Mouse (Mus musculus): ENCODE measurements around the gene Myh9. TPM values are rescaled to one million over a fixed set of nuclear protein-coding genes. Genes with fewer than 3 reads are reported as not detected.

The Myh9 gene
- total RNA-seq, 2 experiments from 2014 or later: 222 to 260 TPM

- DNase-seq: no peak
Observed at GRCm38 (mm10) chr15:77828242-77828641, 13.7 kb downstream of the Myh9 start.

DNA sequence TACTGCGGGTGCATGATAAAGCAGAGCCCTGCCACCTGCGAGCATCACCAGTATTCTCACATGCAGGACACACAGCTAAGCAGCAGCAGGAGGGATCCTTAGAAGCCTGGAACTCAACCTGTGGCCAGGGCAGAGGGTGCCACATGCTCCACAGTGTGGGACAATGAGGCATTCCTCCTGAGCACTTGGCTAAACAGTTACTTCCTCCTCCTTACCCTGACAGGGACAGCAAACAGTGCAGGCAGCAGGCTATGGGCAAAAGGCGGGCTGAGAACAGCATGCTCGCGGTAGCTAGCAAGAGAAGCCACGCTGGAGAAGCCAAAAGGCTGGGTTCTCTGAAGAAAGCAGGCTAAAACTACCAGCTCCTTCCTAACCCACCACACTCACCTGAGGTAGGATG lies 14.2 kb downstream of the Myh9 start:
- no peak for DNase-seq

DNA sequence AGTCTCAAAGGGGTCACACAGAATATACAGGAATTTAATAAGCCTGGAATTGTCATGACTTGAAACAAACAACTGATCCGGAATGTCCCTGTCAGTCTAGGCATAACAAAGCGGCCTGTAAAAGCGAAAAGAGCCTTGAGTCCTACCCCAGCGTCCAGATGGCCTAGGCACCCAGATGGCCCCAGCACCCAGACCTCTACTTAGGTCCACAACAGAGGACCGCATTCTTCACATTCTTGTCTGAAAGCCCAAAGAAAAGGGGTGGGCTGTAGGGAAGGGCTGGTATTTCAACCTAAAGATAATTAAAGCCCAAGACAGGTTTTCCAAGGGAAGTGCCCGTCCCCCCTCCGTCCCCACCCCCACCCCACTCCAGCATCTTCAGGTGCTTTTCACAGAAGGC lies 14.6 kb downstream of the Myh9 start:
- no peak for DNase-seq

- peak; percentile 67 for DNase-seq
Observed at GRCm38 (mm10) chr15:77825382-77825781, 16.6 kb downstream of the Myh9 start.

- no peak for DNase-seq
Observed at GRCm38 (mm10) chr15:77824321-77824720, 17.7 kb downstream of the Myh9 start.

DNA sequence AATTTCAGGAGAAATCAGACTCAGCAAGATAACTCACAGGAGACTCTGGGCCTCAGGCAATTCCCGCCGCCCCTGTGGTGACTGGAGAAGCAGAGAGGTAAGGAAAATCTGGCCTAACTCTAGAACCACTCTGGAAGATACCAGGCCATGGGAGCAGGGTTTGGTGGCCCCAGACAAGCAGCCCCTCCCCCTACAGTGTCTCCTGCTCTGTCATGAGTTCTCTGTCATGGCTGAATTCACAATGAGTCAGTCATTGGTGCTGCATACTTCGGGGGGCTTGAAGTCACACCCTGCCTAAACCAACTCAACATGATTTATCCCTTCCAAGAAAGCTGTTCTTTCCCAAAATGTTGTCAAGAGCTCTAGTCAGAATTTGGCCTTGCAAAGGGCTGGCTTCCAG lies 18.3 kb downstream of the Myh9 start:
- no peak for DNase-seq

DNA sequence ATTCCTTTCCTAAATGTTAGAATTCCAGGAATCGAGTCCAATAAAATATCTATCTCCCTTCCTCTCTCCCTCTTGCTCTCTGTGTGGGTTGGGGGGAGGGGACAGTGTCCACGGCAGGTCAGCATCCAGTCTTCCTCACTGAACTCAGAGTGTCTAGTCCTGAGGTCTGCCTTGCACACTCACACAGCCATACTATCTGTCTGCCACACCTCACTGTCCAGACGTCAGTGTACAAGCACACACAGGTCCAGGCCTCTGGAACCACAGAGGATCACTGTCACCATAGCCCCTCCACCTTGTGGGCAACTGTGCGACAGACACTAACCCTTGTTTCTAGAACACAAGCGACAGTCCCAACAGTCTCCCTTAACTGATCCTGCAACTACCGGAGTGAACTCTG lies 18.8 kb downstream of the Myh9 start:
- no peak for DNase-seq

DNA sequence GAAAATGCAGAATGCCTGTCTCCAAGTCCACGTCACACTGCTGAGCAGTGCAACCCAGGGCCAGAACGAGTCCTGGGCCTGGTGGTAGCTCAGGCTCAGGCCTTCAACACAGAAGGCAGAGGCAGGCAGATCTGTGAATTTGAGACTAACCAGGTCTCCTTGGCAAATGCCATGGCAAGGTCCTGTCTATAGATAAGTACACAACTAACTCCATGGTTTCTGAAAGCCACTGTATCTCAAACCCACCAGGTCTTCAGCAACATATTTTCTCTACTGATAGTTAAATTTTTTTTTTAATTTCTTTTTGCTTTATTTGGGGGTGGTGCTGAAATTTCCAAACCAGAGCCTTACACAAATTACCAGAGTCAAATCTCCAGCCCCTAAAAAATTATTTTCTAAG lies 19.3 kb downstream of the Myh9 start:
- DNase-seq: no peak

GRCm38 (mm10) chr15:77822057-77822466 lies 19.9 kb downstream of the Myh9 start:
- no peak for DNase-seq

- DNase-seq: peak; percentile 68
Observed at GRCm38 (mm10) chr15:77821424-77821823, 20.6 kb downstream of the Myh9 start.

DNA sequence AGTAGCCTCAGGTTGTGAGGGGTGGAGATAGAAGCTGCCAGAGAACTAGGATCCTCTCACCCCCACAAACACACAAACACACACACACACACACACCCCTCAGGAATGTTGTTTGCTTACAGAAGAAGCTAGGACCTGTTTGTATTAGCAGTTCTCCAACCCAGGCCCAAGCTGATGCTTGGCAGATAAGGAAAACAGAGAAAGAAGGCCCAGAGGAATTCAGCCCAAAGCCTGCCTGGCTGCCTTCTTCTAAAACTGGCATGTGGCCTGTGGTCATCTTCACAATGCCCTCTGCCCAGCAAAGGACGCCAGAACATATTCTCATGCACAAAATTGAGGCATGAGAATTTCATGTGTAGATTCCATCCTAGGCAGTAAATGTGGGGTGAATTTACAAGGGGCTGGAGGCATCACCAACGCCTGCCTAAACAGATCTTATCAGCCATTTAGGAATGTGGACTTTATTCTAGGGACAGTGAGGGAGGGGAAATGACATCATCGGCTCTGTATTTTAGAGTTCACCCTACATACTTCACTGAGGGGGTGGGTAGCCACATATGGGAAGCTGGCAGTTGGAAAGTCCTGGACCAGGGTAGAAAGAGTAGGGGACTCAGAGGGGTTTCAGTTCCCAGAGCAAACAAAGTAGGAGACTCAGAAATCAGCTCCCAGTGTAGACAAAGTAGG lies 21.4 kb downstream of the Myh9 start:
- DNase-seq: no peak

DNA sequence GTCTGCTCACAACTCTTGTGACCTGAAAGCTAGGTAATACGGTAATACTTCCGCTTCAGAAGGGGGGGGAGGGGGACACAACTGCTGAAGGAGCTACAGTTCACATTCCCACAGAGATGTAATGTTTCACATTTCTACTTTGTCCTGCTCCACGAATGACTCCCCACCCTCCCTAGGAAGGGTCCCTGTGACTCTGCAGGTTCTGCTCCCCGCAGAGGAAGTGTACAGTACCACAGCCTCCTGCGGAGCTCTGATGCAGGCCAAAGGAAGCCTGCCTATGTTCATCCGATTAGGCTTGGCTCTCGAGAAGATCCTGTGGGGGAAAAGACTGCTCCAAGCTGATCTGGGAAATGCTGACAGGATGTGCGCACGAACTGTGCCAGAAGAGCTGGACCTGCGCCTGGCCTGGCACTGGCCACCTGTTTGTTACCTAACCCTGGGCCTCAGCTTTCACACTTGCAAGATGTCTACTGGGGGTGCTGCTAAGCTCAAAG lies 22.0 kb downstream of the Myh9 start:
- peak; percentile 81 for DNase-seq

- DNase-seq: no peak
Observed at GRCm38 (mm10) chr15:77818556-77819158, 23.3 kb downstream of the Myh9 start.

DNA sequence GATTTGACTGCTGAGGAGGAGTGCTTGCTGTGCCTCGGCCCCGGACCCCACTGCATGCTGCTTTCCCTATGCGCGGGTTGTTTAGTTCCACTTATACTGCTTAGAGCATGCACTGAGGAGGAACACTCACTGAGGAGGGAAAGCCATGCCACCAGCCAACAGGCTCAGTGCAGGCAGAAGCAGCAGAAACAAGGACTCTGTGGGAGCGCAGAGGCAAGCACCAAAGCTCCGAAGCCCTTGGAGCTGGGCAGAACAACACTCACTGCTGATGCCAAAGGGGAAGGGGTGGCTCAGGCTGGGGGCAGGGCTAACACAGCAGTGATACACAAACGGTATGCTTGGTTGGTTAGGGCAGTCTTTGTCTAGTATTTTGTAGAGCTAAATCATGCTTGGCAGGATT lies 24.6 kb downstream of the Myh9 start:
- DNase-seq: no peak

DNA sequence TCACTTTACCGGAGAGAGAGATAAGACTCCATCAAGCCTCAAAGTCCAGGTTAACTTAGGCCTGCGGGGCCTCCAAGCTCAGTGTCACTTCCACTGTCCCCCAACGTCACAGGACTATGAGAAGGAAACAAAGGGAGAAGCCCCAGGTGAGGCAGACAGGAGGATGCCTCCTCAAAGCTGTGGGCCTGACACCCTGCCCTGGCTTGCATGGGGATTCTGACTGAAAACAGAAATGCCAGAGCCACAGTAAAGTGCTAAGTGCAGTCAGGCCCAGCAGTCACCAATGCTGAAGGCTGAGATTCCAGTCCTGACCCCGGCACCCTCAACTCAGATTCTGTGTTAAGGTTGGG lies 25.4 kb downstream of the Myh9 start:
- DNase-seq: no peak

- no peak for DNase-seq
Observed at GRCm38 (mm10) chr15:77815867-77816600, 25.9 kb downstream of the Myh9 start.

DNA sequence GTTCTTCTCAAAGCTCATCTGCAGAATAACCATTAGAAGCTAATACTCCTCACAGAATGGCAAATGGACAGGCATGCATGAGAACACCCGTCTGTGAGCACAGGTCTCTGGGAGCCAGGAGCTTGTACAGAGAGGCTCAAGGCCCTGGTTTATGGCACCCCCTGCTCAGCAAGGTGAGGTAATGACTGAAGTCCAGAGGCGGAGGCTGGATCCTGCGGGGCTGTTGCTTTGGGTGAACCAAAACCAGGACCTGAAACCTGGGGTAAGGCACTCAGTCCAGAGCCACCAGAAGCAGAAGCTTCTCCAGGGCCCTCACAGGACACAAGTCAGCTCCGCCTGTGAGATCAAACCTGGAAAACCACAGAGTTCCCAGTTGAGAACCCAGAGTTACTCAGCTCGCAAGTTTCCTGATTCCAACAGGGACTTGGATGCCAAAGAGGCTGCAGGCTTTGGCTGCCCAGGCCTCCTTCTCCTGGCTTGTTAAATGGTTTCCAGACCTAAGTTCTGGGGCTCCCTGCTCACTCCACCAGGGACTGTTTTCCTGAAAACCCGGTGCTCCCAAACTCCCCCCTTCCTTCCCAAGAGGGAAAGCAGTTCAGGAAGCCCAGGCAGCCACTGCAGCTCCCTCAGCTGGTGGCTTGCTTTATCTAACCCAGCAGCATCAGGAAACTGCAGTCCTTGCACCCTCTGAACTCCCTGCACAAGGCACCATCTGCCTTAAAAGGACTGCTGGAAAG lies 28.2 kb downstream of the Myh9 start:
- peak; percentile 31 for DNase-seq

DNA sequence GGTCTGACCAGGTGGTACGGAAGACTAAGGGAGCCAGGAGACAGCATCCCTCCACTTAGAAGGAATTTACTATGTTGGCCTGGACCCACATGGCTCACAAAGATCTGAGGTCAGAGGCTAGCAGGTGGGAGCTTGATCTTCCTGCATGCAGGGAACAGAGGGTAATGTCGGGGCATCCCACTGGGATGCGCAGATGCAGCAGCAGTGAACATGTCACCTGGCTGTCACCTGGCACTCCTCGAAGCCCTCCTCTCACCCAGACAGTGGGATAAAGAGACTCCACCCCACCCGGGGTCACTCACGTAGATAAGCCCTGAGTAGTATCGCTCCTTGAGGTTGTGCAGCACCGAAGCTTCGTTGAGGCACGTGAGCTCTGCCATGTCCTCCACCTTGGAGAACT lies 29.4 kb downstream of the Myh9 start:
- DNase-seq: no peak

- no peak for DNase-seq
Observed at GRCm38 (mm10) chr15:77811099-77811760, 30.7 kb downstream of the Myh9 start.

- no peak for DNase-seq
Observed at GRCm38 (mm10) chr15:77810416-77811098, 31.4 kb downstream of the Myh9 start.

- no peak for DNase-seq
Observed at GRCm38 (mm10) chr15:77809434-77809833, 32.5 kb downstream of the Myh9 start.

- DNase-seq: no peak
Observed at GRCm38 (mm10) chr15:77807264-77807585, 34.8 kb downstream of the Myh9 start.
